Mouse (Mus musculus) brain, embryonic 14.5 days (tissue): Measurements from ENCODE around the gene Taf9.
A peak's percentile ranks its signal among the peaks of the same experiment; 100 is the strongest.

Experiments
- CTCF ChIP-seq: fragments of 200-500 bp; IDR thresholded peaks from 2 replicates; pipeline ENCODE4 v1.5.1; 2012; ENCODE audit warnings: inconsistent platforms, mild to moderate bottlenecking, moderate library complexity, borderline replicate concordance; ENCODE audit not compliant: insufficient read depth, insufficient read length; ENCODE audit errors: extremely low read depth
- POLR2A ChIP-seq: fragments of 200-500 bp; IDR thresholded peaks from 2 replicates; pipeline ENCODE4 v1.6.1; 2012; ENCODE audit warnings: mild to moderate bottlenecking, inconsistent platforms, borderline replicate concordance; ENCODE audit not compliant: poor library complexity, insufficient read depth, insufficient read length, severe bottlenecking; ENCODE audit errors: extremely low read depth

GRCm38 (mm10) chr13:100703468-100703867, 52.1 kb downstream of the Taf9 start:
- peak; percentile 19; the same call in 1 of the 2 replicates for TF ChIP-seq CTCF
- no peak for TF ChIP-seq POLR2A
